Mouse (Mus musculus) cortical plate, adult 2 months (tissue): ENCODE measurements at regions not wholly inside any gene's neighbourhood (a gene's known extent, or its start where the extent isn't known, plus 50 kb on each side); places are given as distances from the start of the nearest gene placed in this dataset.

ENCODE experiments used
- CTCF ChIP-seq: fragments of 200-500 bp; IDR thresholded peaks from 2 replicates; pipeline ENCODE4 v1.5.1; 2011; ENCODE audit warnings: mild to moderate bottlenecking, control low read depth, low read length; ENCODE audit not compliant: insufficient read depth; ENCODE audit errors: extremely low read depth
- POLR2A ChIP-seq: fragments of 200-500 bp; IDR thresholded peaks from 2 replicates; pipeline ENCODE4 v1.6.1; 2011; ENCODE audit warnings: mild to moderate bottlenecking, low read length, control low read depth; ENCODE audit not compliant: insufficient read depth; ENCODE audit errors: extremely low read depth

DNA sequence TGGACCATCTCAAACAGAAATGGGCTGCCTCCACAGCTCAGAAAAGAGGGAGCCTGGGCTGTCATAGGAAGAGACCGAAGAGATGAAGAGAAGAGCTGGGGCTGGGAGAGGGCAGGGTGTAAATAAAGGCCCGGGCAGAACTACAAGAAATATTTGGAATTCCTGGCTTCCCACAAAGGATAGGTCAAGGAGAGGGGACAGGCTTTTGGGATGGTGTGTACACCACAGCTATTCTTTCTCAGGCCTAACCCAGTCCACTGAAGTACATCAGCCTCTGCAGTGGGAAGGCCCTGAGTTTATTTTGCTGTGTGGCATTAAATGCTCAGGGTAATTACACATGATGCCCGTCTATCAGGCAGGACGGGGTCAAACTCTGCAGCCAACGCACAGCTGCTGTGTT, 99.6 kb upstream of the Cdc42ep3 start:
- TF ChIP-seq POLR2A = no peak
- TF ChIP-seq CTCF = no peak
